Mouse (Mus musculus): Measurements from ENCODE around the gene Ascl4. TPM values are rescaled to one million over a fixed set of nuclear protein-coding genes. Genes with fewer than 3 reads are reported as not detected.

The Ascl4 gene
- not detected in 2 replicates for polyA plus RNA-seq (2012; rRNA removed)

GRCm38 (mm10) chr10:85927676-85928445 lies at the start of gene Ascl4:
Gene Ascl4, plus strand, starts transcription at chr10:85927681.
- WGBS = 1% methylated on average over 23 of the region's 23 CpGs
- Histone ChIP-seq H3K27ac (ENCODE audit: control insufficient read depth, insufficient read depth, low read length) (no peak within 1 kb of the TSS), H3K4me1 (replicated peaks; ENCODE audit: control insufficient read depth, insufficient read depth, low read length) (peaks cover 8% of the 10 kb centered on the region), H3K27me3 (ENCODE audit: control insufficient read depth, insufficient read depth, low read length) (no peaks in the 10 kb centered on the region), H3K36me3 (ENCODE audit: control insufficient read depth, insufficient read depth, low read length) (no peaks in the 10 kb centered on the region), H3K4me3 (ENCODE audit: control insufficient read depth, insufficient read depth, low read length) (peak within 1 kb of the TSS; percentile 41)
- TF ChIP-seq CTCF (IDR thresholded peaks at IDR 0.05; ENCODE audit: borderline replicate concordance, control insufficient read depth, extremely low read depth, insufficient read depth, low read length, poor library complexity) (no peak), POLR2A (IDR thresholded peaks at IDR 0.05; ENCODE audit: control insufficient read depth, extremely low read depth, insufficient read depth, low read length, poor library complexity) (no peak)
- peak; percentile 27 for DNase-seq

GRCm38 (mm10) chr10:85879886-85880486 lies 47.5 kb upstream of the Ascl4 start:
- peaks cover 57% of the 10 kb centered on the region for H3K36me3 ChIP-seq (ENCODE audit: control insufficient read depth, insufficient read depth, low read length)
- H3K4me1 ChIP-seq (replicated peaks; ENCODE audit: control insufficient read depth, insufficient read depth, low read length) = no peaks in the 10 kb centered on the region
- no peak for TF ChIP-seq CTCF (IDR thresholded peaks at IDR 0.05; ENCODE audit: borderline replicate concordance, control insufficient read depth, extremely low read depth, insufficient read depth, low read length, poor library complexity)
- TF ChIP-seq POLR2A (IDR thresholded peaks at IDR 0.05; ENCODE audit: control insufficient read depth, extremely low read depth, insufficient read depth, low read length, poor library complexity) = no peak
- no peaks in the 10 kb centered on the region for H3K27me3 ChIP-seq (ENCODE audit: control insufficient read depth, insufficient read depth, low read length)
- H3K4me3 ChIP-seq (ENCODE audit: control insufficient read depth, insufficient read depth, low read length) = no peak overlapping the region
- no peak for DNase-seq
- 97% methylated on average over 8 of the region's 8 CpGs for WGBS
- H3K27ac ChIP-seq (ENCODE audit: control insufficient read depth, insufficient read depth, low read length) = no peak overlapping the region

- peak; percentile 98 for DNase-seq
- Histone ChIP-seq H3K4me1 (replicated peaks; ENCODE audit: control insufficient read depth, insufficient read depth, low read length) (no peaks in the 10 kb centered on the region), H3K27ac (ENCODE audit: control insufficient read depth, insufficient read depth, low read length) (no peak within 1 kb of the TSS), H3K27me3 (ENCODE audit: control insufficient read depth, insufficient read depth, low read length) (no peaks in the 10 kb centered on the region), H3K4me3 (ENCODE audit: control insufficient read depth, insufficient read depth, low read length) (peak within 1 kb of the TSS; percentile 75), H3K36me3 (ENCODE audit: control insufficient read depth, insufficient read depth, low read length) (peaks cover 17% of the 10 kb centered on the region)
- TF ChIP-seq POLR2A (IDR thresholded peaks at IDR 0.05; ENCODE audit: control insufficient read depth, extremely low read depth, insufficient read depth, low read length, poor library complexity) = peak; percentile 50
- TF ChIP-seq CTCF (IDR thresholded peaks at IDR 0.05; ENCODE audit: borderline replicate concordance, control insufficient read depth, extremely low read depth, insufficient read depth, low read length, poor library complexity) = peak; percentile 64
- WGBS = under 1% methylated on average over 88 of the region's 90 CpGs
Measured at GRCm38 (mm10) chr10:85916498-85917309, 10.8 kb upstream of the Ascl4 start, which contains the start of gene Prdm4. Gene Prdm4, minus strand, starts transcription at chr10:85917142.

- H3K27me3 ChIP-seq (ENCODE audit: control insufficient read depth, insufficient read depth, low read length) = no peaks in the 10 kb centered on the region
- H3K4me3 ChIP-seq (ENCODE audit: control insufficient read depth, insufficient read depth, low read length) = peak overlapping the region; percentile 41
- H3K27ac ChIP-seq (ENCODE audit: control insufficient read depth, insufficient read depth, low read length) = no peak overlapping the region
- DNase-seq = peak; percentile 75
- peaks cover 8% of the 10 kb centered on the region for H3K4me1 ChIP-seq (replicated peaks; ENCODE audit: control insufficient read depth, insufficient read depth, low read length)
- 1% methylated on average over 63 of the region's 63 CpGs for WGBS
- H3K36me3 ChIP-seq (ENCODE audit: control insufficient read depth, insufficient read depth, low read length) = no peaks in the 10 kb centered on the region
- TF ChIP-seq POLR2A (IDR thresholded peaks at IDR 0.05; ENCODE audit: control insufficient read depth, extremely low read depth, insufficient read depth, low read length, poor library complexity) (no peak), CTCF (IDR thresholded peaks at IDR 0.05; ENCODE audit: borderline replicate concordance, control insufficient read depth, extremely low read depth, insufficient read depth, low read length, poor library complexity) (peak; percentile 79)
Measured at GRCm38 (mm10) chr10:85928499-85929207, 1.2 kb downstream of the Ascl4 start.

DNA sequence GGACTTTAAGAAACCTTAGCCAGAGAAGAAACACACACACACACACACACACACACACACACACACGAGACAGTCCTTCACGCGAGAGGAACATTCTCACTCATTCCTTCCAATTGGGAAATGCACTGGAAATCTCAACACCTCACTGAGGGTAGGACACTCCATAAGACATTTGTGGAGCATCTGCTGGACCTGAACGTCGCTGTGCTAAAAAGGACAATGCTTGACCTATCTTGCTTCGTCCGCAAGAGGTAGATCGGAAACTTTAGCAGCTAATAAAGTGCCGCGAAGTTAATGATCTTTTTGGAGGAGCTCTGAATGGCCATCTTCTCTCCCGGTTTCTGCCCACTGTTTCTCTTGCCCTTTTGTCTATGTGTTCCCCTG lies 1.7 kb downstream of the Ascl4 start:
- no peak for DNase-seq
- no peaks in the 10 kb centered on the region for H3K27me3 ChIP-seq (ENCODE audit: control insufficient read depth, insufficient read depth, low read length)
- TF ChIP-seq CTCF (IDR thresholded peaks at IDR 0.05; ENCODE audit: borderline replicate concordance, control insufficient read depth, extremely low read depth, insufficient read depth, low read length, poor library complexity) (no peak), POLR2A (IDR thresholded peaks at IDR 0.05; ENCODE audit: control insufficient read depth, extremely low read depth, insufficient read depth, low read length, poor library complexity) (no peak)
- WGBS = 58% methylated on average over 11 of the region's 11 CpGs
- H3K4me3 ChIP-seq (ENCODE audit: control insufficient read depth, insufficient read depth, low read length) = no peak overlapping the region
- peaks cover 8% of the 10 kb centered on the region for H3K4me1 ChIP-seq (replicated peaks; ENCODE audit: control insufficient read depth, insufficient read depth, low read length)
- H3K27ac ChIP-seq (ENCODE audit: control insufficient read depth, insufficient read depth, low read length) = no peak overlapping the region
- no peaks in the 10 kb centered on the region for H3K36me3 ChIP-seq (ENCODE audit: control insufficient read depth, insufficient read depth, low read length)

Measured in thymus, adult 2 months (tissue).